Mouse (Mus musculus) spleen, adult 2 months (tissue): ENCODE data around the gene Olfr1411.

ENCODE experiments used
- CTCF ChIP-seq: fragments of 200-500 bp; IDR thresholded peaks from 2 replicates; pipeline ENCODE4 v1.5.1; 2011; ENCODE audit warnings: mild to moderate bottlenecking, inconsistent platforms; ENCODE audit not compliant: insufficient read depth, insufficient read length, insufficient replicate concordance; ENCODE audit errors: extremely low read depth
- POLR2A ChIP-seq: fragments of 200-500 bp; IDR thresholded peaks from 2 replicates; pipeline ENCODE4 v1.6.1; 2011; ENCODE audit warnings: low read depth, low read length, inconsistent platforms

GRCm38 (mm10) chr1:92628227-92628626, 34.0 kb downstream of the Olfr1411 start:
- TF ChIP-seq CTCF (no peak), POLR2A (no peak)
